ENCODE assay signal across 7 mouse cellular contexts in the genomic region with DNA sequence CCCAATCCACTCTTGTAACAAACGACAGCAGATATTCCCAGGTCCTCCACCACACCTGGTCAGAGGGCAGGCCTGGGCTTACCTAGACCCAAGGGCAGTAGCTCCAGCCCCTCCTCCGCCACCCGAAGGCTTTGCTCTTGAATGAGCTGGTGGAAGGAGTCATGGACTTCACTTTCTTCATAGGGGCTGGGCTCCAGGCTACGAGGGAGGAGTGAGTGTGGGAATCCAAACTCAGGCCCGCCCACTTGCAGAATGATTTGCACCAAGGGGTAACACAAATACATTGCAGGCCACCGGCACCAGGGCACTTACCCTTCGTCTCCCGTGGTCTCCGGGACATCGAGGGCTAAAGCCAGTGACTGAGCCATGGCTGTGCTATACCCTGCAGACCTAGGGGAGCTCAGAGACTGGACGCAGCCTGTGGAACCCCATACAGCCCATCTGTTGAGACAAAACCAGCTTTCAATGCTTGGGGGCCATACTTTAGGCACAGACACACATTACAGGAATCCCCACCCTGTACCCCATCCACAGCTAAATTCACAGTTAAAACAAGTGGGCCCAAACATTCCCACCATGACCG. TPM values are rescaled to one million over a fixed set of nuclear protein-coding genes. Genes with fewer than 3 reads are reported as not detected.
DNase-seq lines count a peak whose midpoint lies in the region; ATAC-seq and TF ChIP-seq lines count a peak whose summit lies in the region.

No protein-coding gene starts in this region.

- H3K79me2 ChIP-seq in C2C12 (ENCODE audit: control insufficient read depth, insufficient read depth) (no peaks in the 10 kb centered on the region), macrophage (ENCODE audit: inconsistent target) (no peaks in the 10 kb centered on the region)

- peak; percentile 52 for DNase-seq in MN1 (ENCODE audit: low spot score)
- peak; percentile 33 to 47 for DNase-seq in heart, adult 9 months (ENCODE audit: low spot score in 2 of 2)
- DNase-seq in cerebellum, adult 11 months = no peak
- DNase-seq in gastrocnemius, postnatal 14 days = no peak

- H3K36me3 ChIP-seq in C2C12 (ENCODE audit: control insufficient read depth, insufficient read depth) (no peaks in the 10 kb centered on the region), macrophage (ENCODE audit: inconsistent target) (peaks cover 9% of the 10 kb centered on the region; the same call in 1 of the 2 replicates)
- peaks cover 12% of the 10 kb centered on the region for H3K36me3 ChIP-seq in kidney, embryonic 16.5 days (ENCODE audit: insufficient read depth, low read length)

- H3K9me3 ChIP-seq in kidney, embryonic 16.5 days (ENCODE audit: low read length) = no peaks in the 10 kb centered on the region

- peak overlapping the region; percentile 42 for H3K4me3 ChIP-seq in C2C12 (ENCODE audit: insufficient read depth, poor library complexity, severe bottlenecking)
- H3K4me3 ChIP-seq in kidney, embryonic 16.5 days (ENCODE audit: low read length) = peak overlapping the region; percentile 65
- peak overlapping the region; percentile 44; the same call in 1 of the 2 replicates for H3K4me3 ChIP-seq in macrophage (ENCODE audit: inconsistent target)

- peak overlapping the region; percentile 85 for H3K9ac ChIP-seq in kidney, embryonic 16.5 days (replicated peaks; ENCODE audit: low read length)

- no peak for TF ChIP-seq CTCF in C2C12 (IDR thresholded peaks at IDR 0.05; ENCODE audit: control insufficient read depth, insufficient read depth, insufficient read length)

- 23% methylated on average over 12 of the region's 12 CpGs for WGBS in kidney, embryonic 16.5 days
- 21% methylated on average over 12 of the region's 12 CpGs for WGBS in macrophage (ENCODE audit: missing documents)

- H3K4me2 ChIP-seq in kidney, embryonic 16.5 days (replicated peaks; ENCODE audit: low read depth, low read length) = peak overlapping the region; percentile 97

- peak overlapping the region; percentile 64 for H3ac ChIP-seq in C2C12 (ENCODE audit: control insufficient read depth, insufficient read length, low read depth)

- intact Hi-C loops in gastrocnemius, postnatal 14 days (cut with DNase I; ENCODE audit: low total_unique reads) = no loop called here

- H3K79me3 ChIP-seq in C2C12 (ENCODE audit: low read depth) = no peaks in the 10 kb centered on the region

- H3K4me1 ChIP-seq in kidney, embryonic 16.5 days (ENCODE audit: insufficient read depth, low read length) = peaks cover 46% of the 10 kb centered on the region

- ATAC-seq in kidney, embryonic 16.5 days (ENCODE audit: low FRiP score, low TSS enrichment) = peak; percentile 9; the same call in 1 of the 2 replicates

- H3K27ac ChIP-seq in kidney, embryonic 16.5 days (ENCODE audit: low read length) = peak overlapping the region; percentile 89
- peak overlapping the region; percentile 98 for H3K27ac ChIP-seq in macrophage

- no peaks in the 10 kb centered on the region for H3K27me3 ChIP-seq in C2C12 (ENCODE audit: control insufficient read depth, insufficient read depth, insufficient read length)
- H3K27me3 ChIP-seq in kidney, embryonic 16.5 days (ENCODE audit: insufficient read depth, low read length) = no peaks in the 10 kb centered on the region

TF ChIP-seq in C2C12, 6 proteins besides CTCF, POLR2A, EP300 and RAD21:
- no peak for TF ChIP-seq CEBPB (IDR thresholded peaks at IDR 0.05; ENCODE audit: low read depth)
- no peak for TF ChIP-seq USF1 (IDR thresholded peaks at IDR 0.05; ENCODE audit: low read depth)
- no peak for TF ChIP-seq MYOG (IDR thresholded peaks at IDR 0.05; ENCODE audit: control insufficient read depth, extremely low read depth, insufficient read length)
- no peak for TF ChIP-seq MAX (IDR thresholded peaks at IDR 0.05)
- TF ChIP-seq FOSL1 (IDR thresholded peaks at IDR 0.05; ENCODE audit: insufficient read depth, low read length, poor library complexity, severe bottlenecking) = no peak
- no peak for TF ChIP-seq MYOD1 (IDR thresholded peaks at IDR 0.05; ENCODE audit: control insufficient read depth, insufficient read length, low read depth)
TF ChIP-seq in C2C12: peak in this region for 0.

RNA-seq across cellular contexts. Expression of a gene that starts 2.9 kb away (rescaled TPM):
- 0.09 TPM for polyA plus RNA-seq in C2C12 (2012; fragmentation: generic; extraction: Trizol)
- polyA plus RNA-seq in kidney, embryonic 16.5 days (2015; fragmentation: Nextera tagmentation; extraction: Ambion mirVana) = 3.6 TPM in 2 replicates
- 10 to 100 TPM in 3 of 26 experiments, 1 to 10 TPM in 21, under 1 TPM in 2; 0.33 to 13.2 (median 2.9) TPM for total RNA-seq in macrophage (2018; cell fraction: chromatin; rRNA removed)
- 1 to 10 TPM in 21 of 26 experiments, under 1 TPM in 5; 0.47 to 7.0 (median 2.4) TPM for total RNA-seq in macrophage (2018; cell fraction: cytosol; rRNA removed)
- 10 to 100 TPM in 3 of 26 experiments, 1 to 10 TPM in 20, under 1 TPM in 3; 0.82 to 13.0 (median 3.1) TPM for total RNA-seq in macrophage (2018; cell fraction: nucleus; rRNA removed)
- polyA plus RNA-seq in macrophage (2018) = 3.2 to 4.9 TPM (median 4.8 TPM) in 3 replicates
- total RNA-seq in gastrocnemius, postnatal 14 days (2021) = 1 to 10 TPM; 1.1 TPM

RNA-seq across cellular contexts. Expression of a gene that starts 3.1 kb away (rescaled TPM):
- polyA plus RNA-seq in C2C12 (2012; fragmentation: generic; extraction: Trizol) (23.2 TPM), macrophage (2018) (11.1 to 22.1 TPM (median 17.9 TPM) in 3 replicates)
- polyA plus RNA-seq in kidney, embryonic 16.5 days (2015; fragmentation: Nextera tagmentation; extraction: Ambion mirVana) = 47.9 and 50.5 TPM in 2 replicates
- total RNA-seq in macrophage (2018; cell fraction: chromatin; rRNA removed) = 10 to 100 TPM in 24 of 26 experiments, 1 to 10 TPM in 2; 8.5 to 80.6 (median 27.5) TPM
- total RNA-seq in macrophage (2018; cell fraction: cytosol; rRNA removed) = 10 to 100 TPM in 14 of 26 experiments, 1 to 10 TPM in 12; 4.6 to 23.6 (median 10.7) TPM
- 10 to 100 TPM in 20 of 26 experiments, 1 to 10 TPM in 6; 8.2 to 54.5 (median 17.3) TPM for total RNA-seq in macrophage (2018; cell fraction: nucleus; rRNA removed)
- total RNA-seq in gastrocnemius, postnatal 14 days (2021) = 10 to 100 TPM in 1 of 2 experiments, 1 to 10 TPM in 1; 9.4 to 15.4 TPM

RNA-seq across cellular contexts. Expression of a gene that starts 18.5 kb away (rescaled TPM):
- polyA plus RNA-seq in C2C12 (2012; fragmentation: generic; extraction: Trizol) (not detected), macrophage (2018) (not detected in 3 replicates)
- polyA plus RNA-seq in kidney, embryonic 16.5 days (2015; fragmentation: Nextera tagmentation; extraction: Ambion mirVana) = 0.33 and 0.54 TPM in 2 replicates
- not detected for total RNA-seq in macrophage (2018; cell fraction: chromatin; rRNA removed)
- not detected for total RNA-seq in macrophage (2018; cell fraction: cytosol; rRNA removed)
- not detected for total RNA-seq in macrophage (2018; cell fraction: nucleus; rRNA removed)
- total RNA-seq in gastrocnemius, postnatal 14 days (2021) = not detected

RNA-seq across cellular contexts. Expression of a gene that starts 30.5 kb away (rescaled TPM):
- polyA plus RNA-seq in C2C12 (2012; fragmentation: generic; extraction: Trizol) (0.16 TPM), macrophage (2018) (0.79 to 1.5 TPM (median 1.5 TPM) in 3 replicates)
- 0.26 and 0.44 TPM in 2 replicates for polyA plus RNA-seq in kidney, embryonic 16.5 days (2015; fragmentation: Nextera tagmentation; extraction: Ambion mirVana)
- 10 to 100 TPM in 20 of 26 experiments, 1 to 10 TPM in 6; 2.7 to 18.9 (median 12.5) TPM for total RNA-seq in macrophage (2018; cell fraction: chromatin; rRNA removed)
- total RNA-seq in macrophage (2018; cell fraction: cytosol; rRNA removed) = 1 to 10 TPM in 15 of 26 experiments, under 1 TPM in 11; 0.44 to 2.5 (median 1.1) TPM
- 10 to 100 TPM in 5 of 26 experiments, 1 to 10 TPM in 21; 1.1 to 15.8 (median 6.8) TPM for total RNA-seq in macrophage (2018; cell fraction: nucleus; rRNA removed)
- 1 to 10 TPM in 1 of 2 experiments, under 1 TPM in 1; 0.73 to 1.5 TPM for total RNA-seq in gastrocnemius, postnatal 14 days (2021)

RNA-seq across cellular contexts. Expression of a gene that starts 30.5 kb away (rescaled TPM):
- 65.3 TPM for polyA plus RNA-seq in C2C12 (2012; fragmentation: generic; extraction: Trizol)
- 93.2 and 106 TPM in 2 replicates for polyA plus RNA-seq in kidney, embryonic 16.5 days (2015; fragmentation: Nextera tagmentation; extraction: Ambion mirVana)
- total RNA-seq in macrophage (2018; cell fraction: chromatin; rRNA removed) = 10 to 100 TPM; 31.8 to 86.4 (median 54.3) TPM
- total RNA-seq in macrophage (2018; cell fraction: cytosol; rRNA removed) = 100 to 1,000 TPM; 120 to 182 (median 142) TPM
- 100 to 1,000 TPM in 14 of 26 experiments, 10 to 100 TPM in 12; 59.2 to 135 (median 103) TPM for total RNA-seq in macrophage (2018; cell fraction: nucleus; rRNA removed)
- polyA plus RNA-seq in macrophage (2018) = 138 to 194 TPM (median 167 TPM) in 3 replicates
- total RNA-seq in gastrocnemius, postnatal 14 days (2021) = 100 to 1,000 TPM; 104 to 111 TPM

Comparison
In these comparisons a context has a peak if more than half of its experiments do, and no peak if none do; other contexts are left out.
1. DNase-seq: peak in MN1 (single experiment) and heart, adult 9 months (2 of 2); none in cerebellum, adult 11 months (single experiment) and gastrocnemius, postnatal 14 days (single experiment).
2. Peak in every context shown above with its lines, with median percentiles within 50 percentile points of each other: H3K4me3 ChIP-seq.